Mouse (Mus musculus) adrenal gland (tissue): Measurements from ENCODE around the gene Rasa2.
"Not testable (repeated sequence)": the region's sequence is repeated elsewhere in the genome, so short reads cannot be mapped to it uniquely, and the experiment has no call there.

Experiments
- intact Hi-C: fragments of 180-260 bp; cut with DNase I; formaldehyde crosslinking; loops from one replicate; pipeline ENCODE4 v1.15.1; 2025
- long read RNA-seq, 2 experiments: library from polyadenylated mRNA; unstranded; transcript quantifications; one replicate each; pipeline ENCODE4 v2.0.0; 2020; ENCODE audit warnings: borderline replicate concordance in 1 of 2; ENCODE audit not compliant: insufficient replicate concordance in 1 of 2

Gene Rasa2
- long read RNA-seq, experiment 1, full-length matches to known transcripts = 2 of 4 reads
- long read RNA-seq, experiment 1, partial matches to known transcripts = 0 of 4 reads
- long read RNA-seq, experiment 1, other reads (novel, unspliced or antisense) = 2 of 4 reads
- long read RNA-seq, experiment 2, partial matches to known transcripts = 6 of 8 reads
- long read RNA-seq, experiment 2, other reads (novel, unspliced or antisense) = 2 of 8 reads

- intact Hi-C loops = no loop called here
Observed at GRCm38 (mm10) chr9:96631389-96632072, at the start of gene Rasa2. Gene Rasa2 (minus strand): TSS chr9:96631617.

DNA sequence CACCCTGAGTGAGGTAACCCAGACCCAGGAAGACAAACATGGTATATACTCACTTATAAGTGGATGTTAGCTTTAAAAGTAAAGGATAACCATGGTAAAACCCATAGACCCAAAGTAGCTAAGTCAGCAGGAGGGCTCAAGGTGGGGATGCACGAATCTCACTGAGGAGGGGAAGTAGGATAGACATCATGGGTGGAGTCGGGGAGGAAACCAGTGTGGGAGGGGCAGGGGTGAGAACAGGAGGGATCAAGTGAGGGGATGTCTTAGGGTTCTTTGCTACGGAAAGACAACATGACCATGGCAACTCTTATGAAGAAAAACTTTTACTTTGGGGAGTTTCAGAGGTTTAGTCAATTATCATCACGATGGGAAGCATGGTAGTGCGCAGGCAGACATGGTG lies 47.2 kb upstream of the Rasa2 start:
- intact Hi-C loops = no loop called here

- intact Hi-C loops = not testable (repeated sequence)
Observed at GRCm38 (mm10) chr9:96677711-96678110, 46.3 kb upstream of the Rasa2 start.

GRCm38 (mm10) chr9:96676671-96677070 lies 45.3 kb upstream of the Rasa2 start:
- intact Hi-C loops = no loop called here

DNA sequence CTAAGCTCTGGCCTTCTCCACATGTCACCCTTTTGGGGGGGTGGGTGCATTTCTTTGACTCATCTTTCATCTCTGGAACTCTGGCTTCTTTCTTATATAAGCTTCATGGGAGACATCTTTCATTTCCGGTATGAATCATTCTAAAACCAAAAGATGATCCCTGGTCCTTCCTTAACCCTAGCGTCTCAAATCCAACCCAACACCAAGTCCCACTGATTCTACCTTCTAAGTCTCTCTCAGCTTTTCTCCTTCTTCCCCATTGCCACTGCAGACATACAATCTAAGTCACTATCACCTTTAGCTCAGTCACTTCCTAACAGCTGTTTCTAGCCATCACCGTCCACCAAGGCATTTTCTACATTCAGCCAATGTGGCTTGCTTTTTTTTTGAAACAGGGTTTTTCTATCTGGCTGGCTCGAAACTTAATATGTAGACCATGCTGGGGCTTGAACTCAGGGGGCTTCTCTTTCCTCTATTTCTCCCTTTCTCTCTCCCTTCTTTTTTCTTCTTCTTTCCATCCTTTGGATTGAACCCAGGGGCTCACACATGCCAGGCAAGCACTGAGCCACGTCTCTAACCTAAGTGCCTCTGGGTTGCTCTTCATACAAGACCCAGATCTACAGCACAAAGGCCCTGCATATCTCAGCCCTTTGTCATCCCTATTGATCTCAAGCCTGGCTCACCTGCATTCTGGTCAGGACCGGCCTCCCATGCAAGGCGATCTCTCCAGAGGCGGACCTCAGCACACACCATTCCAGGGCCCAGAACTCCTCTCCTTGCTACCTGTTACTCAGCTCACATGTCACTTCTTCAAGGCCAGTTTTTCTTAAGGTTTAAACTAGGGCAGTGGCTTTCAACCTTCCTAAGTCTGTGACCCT lies 44.6 kb upstream of the Rasa2 start:
- intact Hi-C loops = loop anchor here (2.0 kb wide), 1 partner anchor 83 kb away; no protein-coding TSS in a partner anchor

DNA sequence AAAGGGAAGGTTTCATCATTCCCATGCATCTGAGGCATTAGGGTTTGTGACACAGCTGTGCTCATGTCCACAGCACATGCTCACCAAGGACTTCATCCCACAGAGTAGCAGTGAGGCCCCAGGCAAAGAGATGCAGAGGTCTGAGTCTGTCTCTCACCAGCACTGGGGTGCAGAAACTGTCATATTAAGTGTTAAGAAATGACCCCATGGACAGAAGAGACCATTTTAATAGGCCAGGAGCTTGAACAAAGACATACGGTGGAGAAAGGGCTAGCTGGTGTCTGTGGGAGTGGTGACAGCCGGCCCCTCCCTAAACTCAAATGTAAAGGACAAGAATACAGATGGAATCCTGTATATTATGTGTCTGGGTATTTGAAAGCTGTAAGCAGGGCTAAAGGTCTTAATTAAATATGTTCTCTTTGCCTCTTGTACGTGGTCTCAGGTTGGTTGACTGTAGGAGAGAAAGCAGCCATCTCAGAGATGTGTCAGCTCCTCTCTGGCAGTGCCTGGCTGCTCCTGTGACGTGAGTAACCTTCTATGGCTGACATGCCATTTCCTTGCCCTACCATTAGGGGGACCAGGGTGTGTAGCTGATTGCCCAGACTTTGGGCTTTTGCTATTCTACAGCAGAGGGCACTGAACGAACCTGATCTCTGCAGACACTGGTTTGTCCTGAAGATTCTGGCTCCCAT lies 43.8 kb upstream of the Rasa2 start:
- intact Hi-C loops = loop anchor here (2.0 kb wide), 1 partner anchor 84 kb away; no protein-coding TSS in a partner anchor

DNA sequence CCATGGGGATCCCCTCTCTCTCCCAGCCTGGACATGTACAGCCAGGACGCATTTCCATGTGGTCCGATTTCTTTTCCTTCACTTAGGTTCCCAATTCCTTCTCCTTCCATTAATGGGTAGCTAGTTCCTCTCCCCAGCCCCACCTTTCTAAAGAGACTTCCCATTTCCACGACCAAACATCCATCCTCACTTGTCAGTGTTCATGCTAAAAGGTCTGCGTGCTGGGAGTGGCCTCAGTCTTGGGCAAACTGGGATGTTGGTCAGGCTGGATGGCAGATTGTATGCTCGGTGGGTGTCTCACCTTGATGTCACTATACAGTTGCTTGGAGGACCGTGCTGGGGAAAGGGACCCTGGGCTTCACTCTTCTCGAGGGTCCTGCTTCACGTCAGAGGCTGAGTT lies 42.9 kb upstream of the Rasa2 start:
- intact Hi-C loops = loop anchor here (2.0 to 5.0 kb wide), 2 partner anchors 84 to 143 kb away; no protein-coding TSS in a partner anchor

- intact Hi-C loops = loop anchor here (5.0 kb wide), 1 partner anchor 145 kb away; no protein-coding TSS in a partner anchor
Observed at GRCm38 (mm10) chr9:96672466-96672865, 41.0 kb upstream of the Rasa2 start.

- intact Hi-C loops = loop anchor here (5.0 kb wide), 1 partner anchor 146 kb away; no protein-coding TSS in a partner anchor
Observed at GRCm38 (mm10) chr9:96671249-96671648, 39.8 kb upstream of the Rasa2 start.

GRCm38 (mm10) chr9:96669877-96670276 lies 38.5 kb upstream of the Rasa2 start:
- intact Hi-C loops = loop anchor here (5.0 kb wide), 1 partner anchor 147 kb away; no protein-coding TSS in a partner anchor

DNA sequence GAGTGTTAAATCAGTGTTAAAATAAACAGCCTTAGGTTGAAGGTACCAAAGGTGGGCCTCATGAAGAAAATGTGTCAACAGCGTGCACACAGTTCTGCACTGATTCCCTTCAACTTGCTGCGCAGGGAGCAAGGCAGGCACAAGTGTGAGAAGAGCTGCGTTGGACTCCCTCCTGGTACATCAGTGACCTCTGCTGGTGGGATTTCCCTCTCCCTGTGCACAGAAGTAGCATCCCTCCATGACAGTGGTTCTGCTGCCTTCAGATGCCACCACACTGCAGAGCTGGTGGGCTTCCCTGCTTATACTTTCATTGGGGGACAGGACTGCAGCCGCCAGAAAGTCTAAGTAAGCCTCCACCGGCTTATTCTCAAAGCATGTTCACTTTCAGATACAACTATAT lies 37.2 kb upstream of the Rasa2 start:
- intact Hi-C loops = no loop called here

DNA sequence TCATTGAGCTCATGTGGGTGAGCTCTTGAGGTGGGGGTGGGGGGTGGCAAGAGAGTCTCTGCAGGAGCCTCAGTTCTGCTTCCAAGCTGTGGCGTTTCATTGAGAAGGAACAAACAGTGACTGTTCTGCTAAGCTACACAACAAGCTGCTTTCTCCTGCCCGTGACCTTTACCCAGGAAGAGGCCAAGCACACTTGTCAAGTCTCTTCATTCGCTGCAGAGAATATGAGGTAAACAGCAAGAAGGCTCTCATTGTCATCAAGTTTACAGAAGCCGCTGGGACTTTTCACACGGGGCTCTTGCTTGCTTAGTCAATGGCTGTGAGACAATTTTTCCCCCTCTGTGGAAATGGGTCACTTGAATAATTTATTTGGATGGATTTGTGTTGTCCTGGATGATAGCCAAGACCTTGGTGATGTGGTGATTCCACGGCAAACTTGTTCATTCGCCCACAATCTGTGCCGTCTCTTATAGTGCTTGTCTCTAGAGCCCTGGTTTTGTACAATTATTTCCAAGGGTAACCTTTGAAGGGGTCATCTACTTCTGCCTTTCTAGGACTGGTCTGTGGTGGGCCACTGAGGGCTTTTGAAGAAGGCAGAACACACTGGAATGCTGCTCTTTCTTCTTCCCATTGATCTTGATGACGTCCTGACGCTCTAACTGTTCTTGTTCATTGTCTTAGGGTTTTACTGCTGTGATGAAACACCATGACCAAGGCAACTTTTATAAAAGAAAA lies 29.3 kb upstream of the Rasa2 start:
- intact Hi-C loops = no loop called here

GRCm38 (mm10) chr9:96659801-96660200 lies 28.4 kb upstream of the Rasa2 start:
- intact Hi-C loops = no loop called here

DNA sequence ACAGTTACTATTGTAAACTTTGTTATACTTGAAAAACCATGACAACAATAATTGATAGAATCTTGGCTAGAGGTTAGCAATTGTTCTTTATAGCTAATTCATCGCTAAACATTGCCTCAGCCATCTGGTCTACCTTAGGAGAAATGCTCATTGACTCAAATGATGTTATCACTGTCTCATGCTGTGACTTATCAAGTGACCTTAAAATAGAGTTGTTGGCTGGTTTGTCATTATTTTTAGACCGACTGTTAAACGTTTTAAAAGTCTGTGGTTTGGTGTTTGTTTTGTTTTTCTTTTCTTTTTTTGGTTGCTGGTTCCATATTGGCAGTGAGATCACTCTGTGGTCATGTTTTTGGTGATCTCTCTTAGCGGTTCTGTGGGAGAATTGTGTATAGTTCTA lies 22.1 kb upstream of the Rasa2 start:
- intact Hi-C loops = loop anchor here (5.0 kb wide), 1 partner anchor 81 kb away; no protein-coding TSS in a partner anchor

- intact Hi-C loops = loop anchor here (5.0 kb wide), 1 partner anchor 80 kb away; no protein-coding TSS in a partner anchor
Observed at GRCm38 (mm10) chr9:96652763-96653162, 21.3 kb upstream of the Rasa2 start.

DNA sequence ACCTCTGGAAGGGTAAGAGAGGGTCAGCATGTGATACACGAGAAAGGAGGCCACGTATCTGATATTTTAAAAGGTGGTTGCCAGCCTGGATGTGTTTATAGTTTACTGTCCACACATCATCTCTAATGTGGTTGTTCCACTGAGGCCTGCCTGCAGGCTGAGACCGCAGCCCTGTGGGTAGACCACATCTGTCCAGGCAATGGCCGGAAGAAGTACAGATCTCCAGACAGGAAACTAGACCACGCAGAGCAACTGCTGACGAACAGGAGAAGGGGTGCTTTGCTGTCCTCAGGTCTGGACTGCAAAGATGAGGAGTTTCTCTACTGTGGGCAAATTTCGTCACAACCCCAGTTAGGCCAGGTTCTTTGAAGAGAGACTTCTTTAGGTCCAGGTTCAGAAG lies 19.4 kb upstream of the Rasa2 start:
- intact Hi-C loops = loop anchor here (5.0 kb wide), 1 partner anchor 79 kb away; no protein-coding TSS in a partner anchor

- intact Hi-C loops = loop anchor here (5.0 kb wide), 1 partner anchor 78 kb away; no protein-coding TSS in a partner anchor
Observed at GRCm38 (mm10) chr9:96649924-96650323, 18.5 kb upstream of the Rasa2 start.

DNA sequence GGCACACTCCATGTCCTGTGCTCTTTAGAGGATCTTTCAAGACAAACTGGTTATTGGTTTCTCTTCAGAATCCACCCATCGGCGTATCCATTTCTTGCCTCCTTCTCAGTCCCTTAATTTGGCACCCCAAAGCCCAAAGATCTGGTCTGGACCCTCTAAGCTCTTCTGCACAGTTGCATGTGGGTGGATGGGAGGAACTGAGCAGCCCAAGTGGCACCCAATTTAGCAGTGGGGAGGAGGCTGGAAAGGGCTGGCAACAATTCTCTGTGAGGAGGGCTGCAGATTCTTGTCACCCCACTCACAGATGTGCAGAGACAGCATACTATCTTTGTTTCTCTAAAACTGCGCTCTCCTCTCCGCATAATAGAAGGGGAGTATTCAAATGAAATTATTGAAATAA lies 17.9 kb upstream of the Rasa2 start:
- intact Hi-C loops = no loop called here

DNA sequence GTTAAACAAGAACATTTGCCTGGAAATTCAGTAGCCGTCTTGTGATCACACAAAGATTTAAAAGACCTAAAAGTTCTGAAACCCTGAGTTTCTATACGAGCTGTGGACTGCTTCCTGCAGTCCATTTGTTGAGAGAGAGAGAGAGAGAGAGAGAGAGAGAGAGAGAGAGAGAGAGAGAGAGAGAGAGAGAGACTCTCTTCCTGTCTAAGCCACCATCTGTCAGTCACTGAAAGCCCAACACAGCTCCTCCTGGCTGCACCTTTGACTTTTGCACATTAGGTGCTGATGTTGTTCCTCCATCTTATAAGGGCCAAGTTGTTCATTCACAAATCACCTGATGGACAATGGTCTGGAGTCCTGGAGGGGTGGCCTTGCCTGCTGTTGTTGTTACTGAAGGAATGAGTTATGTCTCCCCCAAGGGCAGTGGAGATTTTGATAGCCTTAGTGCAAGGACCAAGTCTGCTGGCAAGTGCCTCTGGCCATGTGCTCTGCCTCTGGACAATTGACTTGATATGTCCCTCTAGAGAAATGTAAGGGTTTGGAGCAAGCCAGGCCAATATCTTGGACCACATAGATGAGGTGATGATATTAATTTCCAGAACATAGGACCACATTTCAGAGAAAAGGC lies 15.4 kb upstream of the Rasa2 start:
- intact Hi-C loops = no loop called here

- intact Hi-C loops = no loop called here
Observed at GRCm38 (mm10) chr9:96644840-96645239, 13.4 kb upstream of the Rasa2 start.
